Mouse (Mus musculus): ENCODE results near the gene Adgrg1. TPM values are rescaled to one million over a fixed set of nuclear protein-coding genes. Genes with fewer than 3 reads are reported as not detected.

Adgrg1 gene
- polyA plus RNA-seq, 1 experiment = 468 TPM

- TF ChIP-seq POLR2A (IDR thresholded peaks at IDR 0.05; ENCODE audit: borderline replicate concordance, extremely low read depth, insufficient read depth, insufficient read length, poor library complexity, severe bottlenecking) = no peak
- TF ChIP-seq CTCF (IDR thresholded peaks at IDR 0.05; ENCODE audit: borderline replicate concordance, extremely low read depth, insufficient read depth, insufficient read length) = no peak
- DNase-seq (ENCODE audit: low read depth) = no peak
These were observed 14.1 kb downstream of the Adgrg1 start for GRCm38 (mm10) chr8:94988619-94989018.

GRCm38 (mm10) chr8:94989711-94990110, 15.2 kb downstream of the Adgrg1 start:
- no peak for DNase-seq (ENCODE audit: low read depth)
- TF ChIP-seq CTCF (IDR thresholded peaks at IDR 0.05; ENCODE audit: borderline replicate concordance, extremely low read depth, insufficient read depth, insufficient read length) = no peak
- no peak for TF ChIP-seq POLR2A (IDR thresholded peaks at IDR 0.05; ENCODE audit: borderline replicate concordance, extremely low read depth, insufficient read depth, insufficient read length, poor library complexity, severe bottlenecking)

- TF ChIP-seq CTCF (IDR thresholded peaks at IDR 0.05; ENCODE audit: borderline replicate concordance, extremely low read depth, insufficient read depth, insufficient read length) (no peak), POLR2A (IDR thresholded peaks at IDR 0.05; ENCODE audit: borderline replicate concordance, extremely low read depth, insufficient read depth, insufficient read length, poor library complexity, severe bottlenecking) (no peak)
- peak; percentile 45 for DNase-seq (ENCODE audit: low read depth)
These were observed 16.3 kb downstream of the Adgrg1 start for GRCm38 (mm10) chr8:94990598-94991453.

- TF ChIP-seq POLR2A (IDR thresholded peaks at IDR 0.05; ENCODE audit: borderline replicate concordance, extremely low read depth, insufficient read depth, insufficient read length, poor library complexity, severe bottlenecking) = no peak
- TF ChIP-seq CTCF (IDR thresholded peaks at IDR 0.05; ENCODE audit: borderline replicate concordance, extremely low read depth, insufficient read depth, insufficient read length) = no peak
- DNase-seq (ENCODE audit: low read depth) = no peak
These were observed 17.0 kb downstream of the Adgrg1 start for GRCm38 (mm10) chr8:94991454-94991994.

GRCm38 (mm10) chr8:94992010-94992409, 17.5 kb downstream of the Adgrg1 start:
- DNase-seq (ENCODE audit: low read depth) = no peak
- no peak for TF ChIP-seq CTCF (IDR thresholded peaks at IDR 0.05; ENCODE audit: borderline replicate concordance, extremely low read depth, insufficient read depth, insufficient read length)
- TF ChIP-seq POLR2A (IDR thresholded peaks at IDR 0.05; ENCODE audit: borderline replicate concordance, extremely low read depth, insufficient read depth, insufficient read length, poor library complexity, severe bottlenecking) = no peak

GRCm38 (mm10) chr8:94992534-94992933, 18.0 kb downstream of the Adgrg1 start:
- peak; percentile 87 for DNase-seq (ENCODE audit: low read depth)
- TF ChIP-seq POLR2A (IDR thresholded peaks at IDR 0.05; ENCODE audit: borderline replicate concordance, extremely low read depth, insufficient read depth, insufficient read length, poor library complexity, severe bottlenecking) (no peak), CTCF (IDR thresholded peaks at IDR 0.05; ENCODE audit: borderline replicate concordance, extremely low read depth, insufficient read depth, insufficient read length) (no peak)

- peak; percentile 77 for DNase-seq (ENCODE audit: low read depth)
- no peak for TF ChIP-seq CTCF (IDR thresholded peaks at IDR 0.05; ENCODE audit: borderline replicate concordance, extremely low read depth, insufficient read depth, insufficient read length)
- no peak for TF ChIP-seq POLR2A (IDR thresholded peaks at IDR 0.05; ENCODE audit: borderline replicate concordance, extremely low read depth, insufficient read depth, insufficient read length, poor library complexity, severe bottlenecking)
These were observed 18.6 kb downstream of the Adgrg1 start for GRCm38 (mm10) chr8:94992996-94993724.

- TF ChIP-seq POLR2A (IDR thresholded peaks at IDR 0.05; ENCODE audit: borderline replicate concordance, extremely low read depth, insufficient read depth, insufficient read length, poor library complexity, severe bottlenecking) = peak; percentile 21; the same call in 1 of the 2 replicates
- no peak for TF ChIP-seq CTCF (IDR thresholded peaks at IDR 0.05; ENCODE audit: borderline replicate concordance, extremely low read depth, insufficient read depth, insufficient read length)
- DNase-seq (ENCODE audit: low read depth) = peak; percentile 99
These were observed 19.5 kb downstream of the Adgrg1 start for GRCm38 (mm10) chr8:94994006-94994405.

- TF ChIP-seq CTCF (IDR thresholded peaks at IDR 0.05; ENCODE audit: borderline replicate concordance, extremely low read depth, insufficient read depth, insufficient read length) (no peak), POLR2A (IDR thresholded peaks at IDR 0.05; ENCODE audit: borderline replicate concordance, extremely low read depth, insufficient read depth, insufficient read length, poor library complexity, severe bottlenecking) (no peak)
- no peak for DNase-seq (ENCODE audit: low read depth)
These were observed 20.0 kb downstream of the Adgrg1 start for GRCm38 (mm10) chr8:94994510-94994909.

- TF ChIP-seq CTCF (IDR thresholded peaks at IDR 0.05; ENCODE audit: borderline replicate concordance, extremely low read depth, insufficient read depth, insufficient read length) (no peak), POLR2A (IDR thresholded peaks at IDR 0.05; ENCODE audit: borderline replicate concordance, extremely low read depth, insufficient read depth, insufficient read length, poor library complexity, severe bottlenecking) (peak; percentile 5; the same call in 1 of the 2 replicates)
- DNase-seq (ENCODE audit: low read depth) = peak; percentile 76
These were observed 20.9 kb downstream of the Adgrg1 start for GRCm38 (mm10) chr8:94995336-94995893.

- TF ChIP-seq CTCF (IDR thresholded peaks at IDR 0.05; ENCODE audit: borderline replicate concordance, extremely low read depth, insufficient read depth, insufficient read length) (no peak), POLR2A (IDR thresholded peaks at IDR 0.05; ENCODE audit: borderline replicate concordance, extremely low read depth, insufficient read depth, insufficient read length, poor library complexity, severe bottlenecking) (no peak; the same call in 1 of the 2 replicates)
- peak; percentile 78 for DNase-seq (ENCODE audit: low read depth)
These were observed 21.5 kb downstream of the Adgrg1 start for GRCm38 (mm10) chr8:94996037-94996436.

All from brain, embryonic 14.5 days (tissue).